Mouse (Mus musculus): Measurements from ENCODE around the gene Slc24a5.

Gene Slc24a5

DNA sequence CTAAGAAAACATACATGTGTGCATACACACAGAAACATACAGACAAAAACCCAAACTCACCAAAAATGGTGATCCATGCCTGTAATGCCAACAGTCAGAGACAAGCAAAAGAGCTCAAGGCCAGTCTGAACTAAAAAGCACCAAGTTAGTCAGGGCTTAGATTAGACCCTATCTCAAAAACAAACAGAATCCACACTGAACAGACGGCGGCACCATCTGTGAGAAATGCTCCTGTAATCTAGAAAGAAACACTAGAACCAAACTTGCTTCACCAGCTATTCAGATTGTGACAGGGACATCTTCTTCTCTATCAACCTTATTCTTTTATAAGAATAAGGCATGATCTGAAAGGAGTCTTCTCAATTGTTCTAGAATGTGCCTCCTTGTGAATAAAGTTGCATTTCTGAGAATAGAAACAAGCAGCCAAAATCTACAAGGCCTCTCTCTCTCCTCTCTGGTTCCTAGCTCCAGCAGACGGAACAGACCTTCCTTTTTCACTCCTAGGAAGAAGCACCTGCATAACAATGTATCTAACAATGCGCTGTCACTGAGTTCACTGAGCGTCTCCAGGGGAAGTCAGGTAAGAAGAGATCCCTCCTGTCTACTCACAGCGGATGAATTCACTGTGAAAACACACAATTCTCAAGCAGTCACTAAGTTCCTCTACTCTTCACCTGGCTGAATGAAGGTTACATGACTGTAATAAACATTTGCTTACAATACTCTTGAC is 51.6 kb downstream of the Slc24a5 start:
- no peak for DNase-seq (ENCODE audit: low spot score)

DNA sequence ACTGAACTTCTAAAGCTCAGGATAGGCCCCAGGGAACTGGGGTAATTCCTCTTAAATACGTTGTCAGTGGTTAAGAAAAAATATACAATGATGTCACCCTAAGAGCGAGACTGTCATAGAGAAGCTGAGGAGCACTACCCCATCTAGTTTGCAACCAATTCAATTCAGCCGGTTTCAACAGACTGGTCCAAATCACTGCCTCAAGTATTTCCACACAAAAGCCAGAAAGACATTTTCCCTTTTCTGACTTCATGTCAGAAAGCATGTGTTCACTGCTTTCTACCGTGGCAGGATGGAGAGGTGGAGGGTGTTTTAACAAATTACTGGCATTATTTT is 54.3 kb downstream of the Slc24a5 start:
- no peak for DNase-seq (ENCODE audit: low spot score)

DNA sequence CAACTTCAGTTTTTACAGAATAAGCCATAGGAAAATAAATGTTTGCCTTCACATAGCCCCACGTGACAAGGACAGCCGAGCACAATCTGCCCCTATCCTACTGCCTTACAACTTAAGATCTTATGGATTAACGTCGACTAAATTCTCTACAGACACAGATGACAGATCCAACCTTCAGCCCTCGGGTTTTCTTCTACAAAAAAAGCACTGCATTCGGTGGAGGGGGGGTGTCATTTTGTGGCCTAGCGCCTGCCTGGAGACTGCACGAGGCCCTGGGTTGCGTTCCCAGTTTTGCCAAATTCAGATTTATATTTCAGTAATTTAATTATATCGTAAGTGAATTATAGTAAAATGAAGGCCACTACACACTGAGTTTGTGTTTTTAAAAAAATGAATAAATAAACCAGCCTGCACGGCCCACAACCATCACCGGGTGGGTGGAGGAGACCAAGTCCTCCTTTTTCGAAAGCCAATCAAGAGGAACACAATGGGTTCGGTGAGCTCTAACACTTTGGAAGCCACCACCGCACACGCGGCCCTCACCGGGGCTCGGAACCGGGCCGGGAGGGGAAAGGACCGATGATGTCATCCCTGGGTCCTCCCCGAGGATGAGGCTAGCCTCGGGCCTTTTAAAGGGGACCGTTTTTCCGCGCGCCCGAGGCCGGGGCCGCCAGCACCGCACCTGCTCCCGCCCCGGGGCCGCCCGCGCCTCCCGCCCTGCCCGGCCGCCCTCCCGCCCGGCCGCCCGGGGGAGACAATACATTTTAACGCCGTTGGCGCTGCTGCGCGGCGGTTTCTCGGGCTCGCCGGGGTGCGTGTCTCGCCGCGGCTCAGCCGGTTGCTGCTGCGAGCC is 54.9 kb downstream of the Slc24a5 start:
- peak; percentile 47 for DNase-seq (ENCODE audit: low spot score)

DNA sequence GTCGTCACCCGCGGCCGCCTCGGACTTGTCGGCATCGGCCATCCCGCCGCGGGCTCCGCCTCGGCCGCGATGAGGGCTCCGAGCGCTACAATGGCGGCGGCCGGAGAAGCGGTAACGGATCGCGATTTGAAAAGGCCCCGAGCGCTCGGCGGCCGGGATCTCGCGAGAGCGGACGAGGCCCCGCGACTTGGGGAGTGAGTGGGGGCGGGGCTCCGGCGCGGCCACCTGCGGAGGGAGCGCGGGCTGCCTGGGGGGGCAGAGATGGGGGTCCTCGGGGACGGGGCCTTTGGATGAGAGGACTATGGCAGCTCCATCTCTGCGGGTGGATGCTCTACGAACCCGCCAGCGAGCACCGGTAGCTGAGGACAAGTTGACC is 55.5 kb downstream of the Slc24a5 start, which contains the start of gene Myef2:
Gene Myef2 (minus strand): TSS at position 185 of the 376 bp plus-strand sequence.
- DNase-seq (ENCODE audit: low spot score): peak; percentile 82

DNA sequence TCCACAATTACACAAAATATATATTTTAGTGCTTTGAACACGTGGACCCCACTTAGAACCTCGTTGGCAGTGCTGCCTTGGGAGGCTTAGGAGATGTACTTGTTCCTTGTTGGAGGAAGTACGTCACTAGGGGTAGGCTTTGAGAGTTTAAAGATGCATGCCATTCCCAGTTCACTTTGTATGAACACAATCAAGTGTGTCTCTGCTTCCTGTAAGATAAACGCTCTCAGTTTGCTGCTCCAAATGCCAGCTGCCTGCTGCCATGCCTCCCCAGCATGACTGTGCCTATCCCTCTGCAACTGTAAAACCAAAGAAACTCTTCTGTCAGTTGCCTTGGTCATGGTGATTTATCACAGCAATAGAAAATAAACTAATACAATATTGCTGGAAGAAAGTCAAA is 57.9 kb downstream of the Slc24a5 start:
- no peak for DNase-seq (ENCODE audit: low spot score)

DNA sequence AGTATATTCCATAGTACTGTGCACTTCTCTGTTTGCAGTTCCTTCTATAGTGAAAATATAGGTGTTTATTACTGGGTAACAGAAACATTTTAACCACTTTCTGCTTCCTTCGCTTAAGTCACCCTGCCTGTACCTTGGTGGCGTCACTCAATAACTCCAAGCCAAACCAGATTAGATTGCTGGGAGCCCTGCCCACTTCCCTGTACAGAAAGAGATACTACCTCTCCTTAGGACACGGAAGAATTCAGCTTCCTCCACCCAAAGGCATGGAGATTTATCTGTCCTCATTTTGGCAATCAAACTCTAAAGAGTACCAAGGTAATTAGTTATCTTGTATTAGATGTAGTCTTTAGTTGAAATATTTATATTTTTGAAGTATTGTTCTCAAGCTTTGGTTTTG is 58.9 kb downstream of the Slc24a5 start:
- no peak for DNase-seq (ENCODE audit: low spot score)

DNA sequence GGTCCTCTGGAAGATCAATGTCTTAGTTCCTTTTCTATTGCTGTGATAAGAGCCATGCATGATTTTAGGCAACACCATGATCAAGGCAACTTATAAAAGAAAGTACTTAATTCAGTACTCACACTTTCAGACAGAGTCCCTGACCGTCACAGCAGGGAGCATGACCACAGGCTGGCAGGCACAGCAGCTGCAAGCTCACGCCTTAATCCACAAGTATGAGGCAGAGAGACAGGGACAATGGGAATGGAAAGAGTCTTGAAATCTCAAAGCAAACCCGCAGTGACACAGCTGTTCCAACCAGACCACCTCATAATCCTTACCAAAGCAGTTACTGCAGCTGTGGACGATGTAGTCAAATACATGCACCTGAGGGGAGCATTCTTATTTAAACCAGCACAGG is 66.2 kb downstream of the Slc24a5 start:
- DNase-seq (ENCODE audit: low spot score): no peak

DNA sequence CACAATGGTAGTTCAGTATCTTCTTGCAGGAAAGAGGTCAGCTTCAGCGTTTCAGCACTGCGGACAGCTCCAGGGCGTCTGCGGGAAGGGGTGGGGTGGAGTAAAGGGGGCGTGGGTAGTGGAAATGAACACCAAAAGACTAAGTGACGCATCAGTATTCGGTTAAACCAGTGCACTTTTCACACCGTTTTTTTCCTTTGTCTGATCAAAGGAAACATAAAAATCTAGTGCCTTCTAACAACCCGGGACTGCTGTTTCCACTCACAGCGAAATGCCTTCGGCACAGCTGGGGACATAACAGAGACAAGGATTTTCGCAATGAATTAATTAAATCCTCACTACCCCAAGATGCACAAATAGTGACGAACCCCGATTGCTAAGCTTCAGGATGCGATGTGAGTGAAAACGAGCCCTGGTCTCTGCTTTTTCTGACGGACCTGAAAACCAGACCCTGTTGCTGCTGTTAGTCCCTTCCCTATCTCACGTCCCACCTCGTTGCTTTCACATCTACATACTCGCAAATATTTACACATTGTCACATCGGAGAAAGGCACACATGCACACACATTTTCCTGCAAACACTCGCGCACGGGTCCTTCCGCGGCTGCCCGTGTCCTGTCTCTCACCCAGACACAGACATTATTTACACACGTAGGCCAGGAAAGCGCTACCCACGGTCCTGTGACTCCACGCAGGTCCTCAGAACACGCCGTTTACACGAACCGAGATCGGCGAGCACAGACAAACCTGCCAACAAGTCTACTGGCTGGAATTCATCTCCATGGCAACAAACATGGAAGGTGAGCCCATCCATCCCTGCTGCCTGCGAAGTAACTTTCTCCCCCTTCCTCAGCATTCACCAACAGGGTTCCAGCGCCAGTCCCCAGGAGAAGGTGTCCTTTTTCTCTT is 68.2 kb downstream of the Slc24a5 start, which contains the start of gene Ctxn2:
Gene Ctxn2 (plus strand): TSS at position 790 of the 909 bp plus-strand sequence.
- DNase-seq (ENCODE audit: low spot score): peak; percentile 57

DNA sequence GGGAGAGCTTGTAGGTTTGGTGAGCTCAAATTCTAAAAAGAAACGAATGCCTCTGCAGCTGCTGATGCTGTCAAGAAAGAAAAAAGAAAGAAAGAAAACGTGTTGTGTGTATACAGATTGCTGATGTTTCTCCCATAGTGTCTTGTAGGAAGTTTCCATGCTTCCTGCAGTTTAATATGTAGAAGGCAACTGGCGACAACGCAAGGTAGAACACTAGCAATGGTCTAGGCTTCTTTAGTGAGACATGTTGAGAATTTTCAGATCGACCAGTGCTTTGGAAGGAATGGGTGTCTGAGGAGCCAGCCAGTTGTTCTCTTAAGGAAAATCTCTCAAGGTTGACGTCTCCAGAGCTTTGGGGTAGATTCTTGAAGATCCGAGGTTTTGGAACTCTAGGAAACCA is 68.9 kb downstream of the Slc24a5 start:
- DNase-seq (ENCODE audit: low spot score): no peak
